Mouse (Mus musculus) kidney, embryonic 14.5 days (tissue): ENCODE measurements around the gene Meis2. TPM values are rescaled to one million over a fixed set of nuclear protein-coding genes. Genes with fewer than 3 reads are reported as not detected.
A peak's percentile ranks its signal among the peaks of the same experiment; 100 is the strongest.

Experiments
- ATAC-seq: fragments of 200-750 bp; cut with Nextera tagmentation; 2 replicates; pipeline ENCODE4 v1.8.0; 2017; ENCODE audit warnings: moderate number of reproducible peaks, mild to moderate bottlenecking, moderate TSS enrichment, moderate library complexity; ENCODE audit not compliant: low FRiP score, low TSS enrichment
- H3K27ac ChIP-seq: fragments of 300-500 bp; sonication (generic); 2 replicates; pipeline ENCODE4 v1.5.1; 2014; ENCODE audit warnings: low read depth, mild to moderate bottlenecking, low read length, moderate library complexity, mixed read lengths
- H3K27me3 ChIP-seq: fragments of 300-500 bp; sonication (generic); 2 replicates; pipeline ENCODE4 v1.6.1; 2014; ENCODE audit warnings: mild to moderate bottlenecking, low read length; ENCODE audit not compliant: control insufficient read depth, insufficient read depth
- H3K36me3 ChIP-seq: fragments of 300-500 bp; sonication (generic); 2 replicates; pipeline ENCODE4 v1.6.1; 2014; ENCODE audit warnings: low read length, mixed read lengths; ENCODE audit not compliant: control insufficient read depth, insufficient read depth
- H3K4me1 ChIP-seq: fragments of 300-500 bp; sonication (generic); 2 replicates; pipeline ENCODE4 v1.6.1; 2014; ENCODE audit warnings: low read length, mixed read lengths; ENCODE audit not compliant: control insufficient read depth, insufficient read depth
- H3K4me2 ChIP-seq: fragments of 300-500 bp; sonication (generic); replicated peaks from 2 replicates; pipeline ENCODE4 v1.6.1; 2014; ENCODE audit warnings: low read depth, mild to moderate bottlenecking, low read length
- H3K4me3 ChIP-seq: fragments of 300-500 bp; sonication (generic); 2 replicates; pipeline ENCODE4 v1.5.1; 2014; ENCODE audit warnings: mild to moderate bottlenecking, low read length
- H3K9ac ChIP-seq: fragments of 300-500 bp; sonication (generic); 2 replicates; pipeline ENCODE4 v1.6.1; 2014; ENCODE audit warnings: low read depth, mild to moderate bottlenecking, low read length, moderate library complexity
- H3K9me3 ChIP-seq: fragments of 300-500 bp; sonication (generic); 2 replicates; pipeline ENCODE4 v1.6.1; 2016; ENCODE audit warnings: low read length; ENCODE audit not compliant: control insufficient read depth
- WGBS: fragments of 180-500 bp; shearing (Covaris S2); extraction: QIAGEN DNeasy Blood & Tissue Kit; methylation state at CpG from one replicate; pipeline ENCODE4 v1.1.7; 2014; 5-methylcytosine and 5-hydroxymethylcytosine counted together
- polyA plus RNA-seq: library from polyadenylated mRNA; unstranded; fragments of >200 nt; fragmentation: Nextera tagmentation; extraction: Ambion mirVana; gene quantifications from 2 replicates; pipeline ENCODE4 v1.2.1, GENCODE M21; 2014

Gene Meis2
- polyA plus RNA-seq, 1 experiment from 2014 or later: 112 TPM

- Histone ChIP-seq H3K4me3 (no peak overlapping the region), H3K4me1 (peaks cover 43% of the 10 kb centered on the region), H3K9me3 (no peaks in the 10 kb centered on the region), H3K27me3 (no peaks in the 10 kb centered on the region), H3K27ac (peak overlapping the region; percentile 77; the same call in 1 of the 2 replicates), H3K36me3 (peaks cover 48% of the 10 kb centered on the region), H3K9ac (no peak overlapping the region), H3K4me2 (peak overlapping the region; percentile 27; the same call in 1 of the 2 replicates)
- ATAC-seq: peak; percentile 63
- 6% methylated on average over 9 of the region's 9 CpGs for WGBS
Observed at GRCm38 (mm10) chr2:116021046-116021445, 44.6 kb downstream of the Meis2 start.

GRCm38 (mm10) chr2:116020451-116020951 is 45.1 kb downstream of the Meis2 start:
- peaks cover 49% of the 10 kb centered on the region for H3K36me3 ChIP-seq
- H3K4me1 ChIP-seq: peaks cover 43% of the 10 kb centered on the region
- peak overlapping the region; percentile 27; the same call in 1 of the 2 replicates for H3K4me2 ChIP-seq
- 24% methylated on average over 5 of the region's 5 CpGs for WGBS
- ATAC-seq: peak; percentile 51
- no peak overlapping the region for H3K4me3 ChIP-seq
- H3K9me3 ChIP-seq: no peaks in the 10 kb centered on the region
- H3K27ac ChIP-seq: peak overlapping the region; percentile 77; the same call in 1 of the 2 replicates
- H3K27me3 ChIP-seq: no peaks in the 10 kb centered on the region
- no peak overlapping the region for H3K9ac ChIP-seq

- no peaks in the 10 kb centered on the region for H3K27me3 ChIP-seq
- ATAC-seq: no peak
- H3K4me1 ChIP-seq: peaks cover 43% of the 10 kb centered on the region
- peaks cover 47% of the 10 kb centered on the region for H3K36me3 ChIP-seq
- 19% methylated on average over 9 of the region's 9 CpGs for WGBS
- H3K4me2 ChIP-seq: no peak overlapping the region
- peak overlapping the region; percentile 77 for H3K27ac ChIP-seq
- no peak overlapping the region for H3K4me3 ChIP-seq
- H3K9ac ChIP-seq: no peak overlapping the region
- H3K9me3 ChIP-seq: no peaks in the 10 kb centered on the region
Observed at GRCm38 (mm10) chr2:116019959-116020358, 45.7 kb downstream of the Meis2 start.

- peaks cover 48% of the 10 kb centered on the region for H3K36me3 ChIP-seq
- H3K9ac ChIP-seq: no peak overlapping the region
- H3K27ac ChIP-seq: peak overlapping the region; percentile 77
- H3K4me1 ChIP-seq: peaks cover 43% of the 10 kb centered on the region
- no peaks in the 10 kb centered on the region for H3K9me3 ChIP-seq
- no peak for ATAC-seq
- H3K4me2 ChIP-seq: no peak overlapping the region
- no peaks in the 10 kb centered on the region for H3K27me3 ChIP-seq
- 32% methylated on average over 6 of the region's 6 CpGs for WGBS
- H3K4me3 ChIP-seq: no peak overlapping the region
Observed at GRCm38 (mm10) chr2:116019466-116019794, 46.2 kb downstream of the Meis2 start.

- Histone ChIP-seq H3K36me3 (peaks cover 49% of the 10 kb centered on the region), H3K4me1 (peaks cover 43% of the 10 kb centered on the region), H3K4me2 (no peak overlapping the region), H3K4me3 (no peak overlapping the region), H3K9me3 (no peaks in the 10 kb centered on the region), H3K27ac (peak overlapping the region; percentile 77; the same call in 1 of the 2 replicates), H3K27me3 (no peaks in the 10 kb centered on the region), H3K9ac (no peak overlapping the region)
- WGBS: 38% methylated on average over 10 of the region's 10 CpGs
- ATAC-seq: no peak
Observed at GRCm38 (mm10) chr2:116018781-116019465, 46.7 kb downstream of the Meis2 start.

- no peaks in the 10 kb centered on the region for H3K9me3 ChIP-seq
- 53% methylated on average over 10 of the region's 10 CpGs for WGBS
- no peak overlapping the region for H3K4me2 ChIP-seq
- H3K4me1 ChIP-seq: peaks cover 27% of the 10 kb centered on the region
- H3K9ac ChIP-seq: no peak overlapping the region
- no peaks in the 10 kb centered on the region for H3K27me3 ChIP-seq
- ATAC-seq: 0 out of 2 replicates have a peak, but pooled peaks have one; percentile 16
- no peak overlapping the region for H3K4me3 ChIP-seq
- no peak overlapping the region for H3K27ac ChIP-seq
- H3K36me3 ChIP-seq: peaks cover 39% of the 10 kb centered on the region
Observed at GRCm38 (mm10) chr2:116015520-116015919, 50.1 kb downstream of the Meis2 start.

- H3K9ac ChIP-seq: no peak overlapping the region
- H3K4me1 ChIP-seq: peaks cover 24% of the 10 kb centered on the region
- ATAC-seq: peak; percentile 54; the same call in 1 of the 2 replicates
- H3K4me2 ChIP-seq: 0 out of 2 replicates have a peak overlapping the region, but pooled peaks have one; percentile 8
- peaks cover 32% of the 10 kb centered on the region for H3K36me3 ChIP-seq
- no peak overlapping the region for H3K4me3 ChIP-seq
- H3K27me3 ChIP-seq: no peaks in the 10 kb centered on the region
- 14% methylated on average over 6 of the region's 6 CpGs for WGBS
- H3K27ac ChIP-seq: no peak overlapping the region; the same call in 1 of the 2 replicates
- no peaks in the 10 kb centered on the region for H3K9me3 ChIP-seq
Observed at GRCm38 (mm10) chr2:116010469-116010868, 55.2 kb downstream of the Meis2 start.

- Histone ChIP-seq H3K27me3 (no peaks in the 10 kb centered on the region), H3K4me1 (peaks cover 24% of the 10 kb centered on the region), H3K27ac (no peak overlapping the region; the same call in 1 of the 2 replicates), H3K4me3 (no peak overlapping the region), H3K9me3 (no peaks in the 10 kb centered on the region), H3K9ac (no peak overlapping the region), H3K4me2 (no peak overlapping the region), H3K36me3 (peaks cover 33% of the 10 kb centered on the region)
- WGBS: 73% methylated on average over 3 of the region's 3 CpGs
- ATAC-seq: no peak
Observed at GRCm38 (mm10) chr2:116010061-116010460, 55.6 kb downstream of the Meis2 start.
